Mouse (Mus musculus): ENCODE measurements around the gene Rabgap1l. TPM values are rescaled to one million over a fixed set of nuclear protein-coding genes. Genes with fewer than 3 reads are reported as not detected.

The Rabgap1l gene
- total RNA-seq (2017): 277 TPM in 2 replicates

DNA sequence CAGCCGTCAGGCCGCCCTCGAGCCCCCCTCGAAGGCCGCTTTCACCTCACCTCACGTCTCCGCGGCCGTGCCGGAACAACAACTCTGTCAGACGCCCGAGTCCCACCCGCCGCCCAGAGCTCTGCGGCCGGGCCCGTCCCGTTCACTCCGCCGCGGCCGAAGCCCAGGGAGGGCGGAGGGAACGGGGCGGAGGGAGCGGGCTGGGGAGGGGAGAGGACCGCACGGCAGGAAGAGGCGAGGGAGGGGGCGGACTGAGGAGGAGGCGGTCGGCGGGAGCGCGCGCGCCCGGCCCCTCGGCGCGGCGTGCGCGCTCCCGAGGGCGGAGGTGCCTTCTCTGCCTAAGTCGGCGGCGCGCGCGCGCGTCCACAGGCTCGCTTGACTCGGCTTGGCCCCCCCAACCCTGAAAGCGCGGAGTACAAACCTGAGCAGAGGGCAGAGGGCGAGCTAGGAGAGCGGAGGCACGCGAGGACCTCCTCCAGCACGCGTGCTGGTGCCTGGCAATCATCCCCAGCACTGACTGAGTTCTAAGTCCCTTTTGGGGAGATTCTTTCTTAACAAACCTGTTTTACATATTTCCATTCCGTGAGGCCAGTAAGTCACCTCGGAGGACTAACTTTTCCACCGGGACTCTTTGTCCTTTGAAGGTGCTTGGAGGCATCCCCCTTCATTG lies at the start of gene Rabgap1l:
Gene Rabgap1l (minus strand): TSS at position 526 of the 670 bp plus-strand sequence.
- peak; percentile 82 to 88 for ATAC-seq (replicated peaks in 1 of 2; ENCODE audit: insufficient read depth in 1 of 2, low FRiP score in 2 of 2, low TSS enrichment in 1 of 2, low read depth in 1 of 2, poor library complexity in 2 of 2, severe bottlenecking in 2 of 2)

DNA sequence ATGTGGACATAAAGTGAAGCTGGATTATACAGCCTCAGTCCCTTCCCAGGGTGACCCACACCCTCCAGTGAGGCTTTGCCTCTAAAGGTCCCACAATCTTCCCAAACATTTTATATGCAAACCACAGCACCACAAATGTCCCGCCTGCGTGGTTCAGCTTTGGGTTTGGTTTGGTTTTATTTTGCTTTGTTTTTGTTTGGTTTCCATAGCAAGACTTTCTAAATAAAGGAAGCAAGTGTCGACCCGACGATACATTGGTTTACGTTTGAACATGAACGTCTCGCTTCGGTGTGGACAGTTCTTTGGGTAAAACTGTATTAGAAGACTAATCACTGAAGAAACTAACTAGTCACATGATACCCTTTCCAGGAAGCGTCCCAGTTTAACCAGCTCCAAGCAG lies 49.6 kb upstream of the Rabgap1l start:
- no peak for ATAC-seq (replicated peaks in 1 of 2; ENCODE audit: insufficient read depth in 1 of 2, low FRiP score in 2 of 2, low TSS enrichment in 1 of 2, low read depth in 1 of 2, poor library complexity in 2 of 2, severe bottlenecking in 2 of 2)

DNA sequence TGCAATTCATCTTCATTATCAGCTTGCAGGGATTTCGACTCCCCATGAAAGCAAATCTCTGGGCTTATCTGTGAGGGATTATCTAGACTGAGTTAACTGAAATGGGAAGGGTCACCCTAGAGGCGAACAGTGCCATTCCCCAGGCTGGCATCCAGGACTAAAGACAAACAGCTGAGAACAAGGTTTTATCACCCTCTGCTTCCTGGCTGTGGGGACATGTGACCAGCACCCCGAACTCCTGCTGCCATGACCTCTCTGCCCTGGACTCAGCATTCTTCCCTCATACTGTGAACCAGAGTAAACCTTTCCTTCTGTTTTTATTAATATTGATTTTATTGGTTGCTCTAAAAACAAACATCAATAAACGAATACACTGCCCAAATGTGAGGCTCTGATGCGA lies 47.6 kb upstream of the Rabgap1l start:
- no peak for ATAC-seq (replicated peaks in 1 of 2; ENCODE audit: insufficient read depth in 1 of 2, low FRiP score in 2 of 2, low TSS enrichment in 1 of 2, low read depth in 1 of 2, poor library complexity in 2 of 2, severe bottlenecking in 2 of 2)

DNA sequence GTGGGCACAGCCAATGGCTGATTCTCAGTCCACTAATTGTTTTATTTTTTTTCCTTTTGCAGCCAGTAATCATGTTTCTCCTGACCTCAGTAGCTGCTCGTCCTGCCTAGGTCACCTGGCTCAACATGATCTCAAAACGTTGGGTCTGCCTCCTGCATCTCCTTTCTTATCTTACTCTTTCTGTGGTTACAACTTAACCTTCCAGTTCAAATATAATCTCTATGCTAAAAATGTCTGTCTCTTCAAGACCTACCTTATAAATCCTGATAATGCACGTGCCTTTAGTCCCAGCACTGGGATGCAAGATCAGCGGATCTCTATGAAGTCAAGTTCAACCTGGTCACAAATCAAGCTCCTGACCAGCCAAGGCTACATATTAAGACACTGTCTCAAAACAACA lies 46.1 kb upstream of the Rabgap1l start:
- no peak for ATAC-seq (replicated peaks in 1 of 2; ENCODE audit: insufficient read depth in 1 of 2, low FRiP score in 2 of 2, low TSS enrichment in 1 of 2, low read depth in 1 of 2, poor library complexity in 2 of 2, severe bottlenecking in 2 of 2)

DNA sequence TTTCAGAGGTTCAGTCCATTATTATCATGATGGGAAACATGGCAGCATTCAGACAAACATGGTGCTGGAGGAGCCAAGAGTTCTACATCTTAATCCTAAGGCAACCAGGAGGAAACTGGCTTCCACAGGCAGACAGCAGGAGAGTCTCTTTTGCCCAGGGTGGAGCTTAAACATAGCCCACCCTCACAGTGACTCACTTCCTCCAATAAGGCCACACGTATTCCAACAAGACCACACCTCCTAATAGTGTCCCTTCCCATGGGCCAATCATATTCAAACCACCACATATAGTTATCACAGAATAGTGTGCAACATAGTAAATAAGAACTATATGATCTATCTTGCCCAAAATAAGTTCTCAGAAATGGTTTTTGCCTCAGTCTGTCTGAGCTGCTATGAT lies 41.4 kb upstream of the Rabgap1l start:
- ATAC-seq (replicated peaks in 1 of 2; ENCODE audit: insufficient read depth in 1 of 2, low FRiP score in 2 of 2, low TSS enrichment in 1 of 2, low read depth in 1 of 2, poor library complexity in 2 of 2, severe bottlenecking in 2 of 2): no peak

DNA sequence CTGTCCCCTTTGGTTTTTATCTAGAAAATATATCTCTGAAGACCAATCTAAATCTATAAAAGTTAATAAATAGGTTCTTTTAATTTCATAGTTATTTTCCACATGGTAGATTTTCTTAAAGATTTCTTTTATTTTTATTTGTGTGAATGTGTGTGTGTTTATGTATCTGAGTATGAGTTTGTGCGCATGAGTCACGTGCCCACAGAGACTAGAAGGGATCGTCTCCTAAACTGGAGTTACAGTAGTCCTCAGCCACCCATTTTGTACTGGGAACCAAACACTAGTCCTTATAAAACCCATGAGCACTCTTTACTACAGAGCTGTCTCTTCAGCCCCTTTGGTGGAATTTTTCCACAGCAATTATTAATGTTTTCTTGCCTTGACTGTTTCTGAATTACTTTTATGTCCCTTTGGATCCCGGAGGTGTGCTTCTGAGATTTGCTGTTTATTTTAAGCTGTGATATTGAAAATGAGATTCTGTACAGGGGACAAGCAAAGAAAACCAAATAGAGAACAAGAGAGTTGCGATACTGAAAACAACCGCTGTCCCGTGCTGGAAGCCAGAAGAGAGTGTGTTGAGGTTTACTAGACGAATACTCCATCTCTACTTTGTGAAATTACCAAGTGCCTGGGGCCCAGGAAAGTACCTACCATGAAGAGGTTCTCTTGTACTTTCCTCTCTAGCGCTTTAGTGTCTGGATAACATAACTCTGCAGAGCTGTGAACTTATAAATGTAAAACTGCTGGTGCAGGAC lies 39.4 kb upstream of the Rabgap1l start:
- ATAC-seq (replicated peaks in 1 of 2; ENCODE audit: insufficient read depth in 1 of 2, low FRiP score in 2 of 2, low TSS enrichment in 1 of 2, low read depth in 1 of 2, poor library complexity in 2 of 2, severe bottlenecking in 2 of 2): no peak

DNA sequence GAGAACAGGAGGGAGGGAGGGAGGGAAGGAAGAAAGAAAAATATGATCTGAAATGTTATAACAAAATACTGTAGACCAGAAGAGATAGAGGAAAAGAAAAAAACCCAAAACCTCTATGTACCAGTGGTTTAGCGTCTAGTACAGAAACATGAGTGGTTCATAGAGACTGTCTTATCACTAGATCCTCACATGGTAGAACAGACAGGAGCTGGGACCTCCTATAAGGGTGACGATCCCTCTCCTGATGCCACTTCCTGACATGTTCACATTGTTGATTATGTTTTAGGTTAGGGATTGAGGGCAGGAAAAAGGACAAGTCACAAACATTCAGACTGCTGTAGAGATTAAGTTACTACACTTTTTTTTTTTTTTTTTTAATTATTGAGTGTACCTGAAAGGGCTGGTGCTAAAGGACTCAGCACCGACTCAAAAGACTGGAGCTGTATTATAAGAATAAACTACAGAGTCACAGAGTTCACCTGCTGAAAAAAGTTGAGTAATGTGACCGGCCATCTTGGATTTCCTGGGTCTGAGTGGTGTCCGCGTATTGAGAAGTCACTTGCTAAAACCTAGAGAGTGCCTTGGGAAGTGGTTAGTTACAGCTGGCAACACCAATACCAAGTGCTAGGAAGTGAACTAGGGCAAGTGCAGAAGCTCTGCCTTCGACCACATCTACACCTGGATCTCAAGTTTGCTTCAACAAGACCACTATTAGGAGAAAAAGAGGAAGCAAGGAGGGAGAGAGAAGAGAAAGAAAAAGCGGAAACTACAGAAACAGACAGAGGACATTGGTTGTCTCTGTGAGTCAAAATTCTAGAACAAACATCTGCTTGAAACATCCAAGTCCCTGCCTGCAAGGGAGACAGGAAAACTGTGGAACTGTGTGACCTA lies 37.8 kb upstream of the Rabgap1l start:
- peak; percentile 92 to 95 for ATAC-seq (replicated peaks in 1 of 2; ENCODE audit: insufficient read depth in 1 of 2, low FRiP score in 2 of 2, low TSS enrichment in 1 of 2, low read depth in 1 of 2, poor library complexity in 2 of 2, severe bottlenecking in 2 of 2)

DNA sequence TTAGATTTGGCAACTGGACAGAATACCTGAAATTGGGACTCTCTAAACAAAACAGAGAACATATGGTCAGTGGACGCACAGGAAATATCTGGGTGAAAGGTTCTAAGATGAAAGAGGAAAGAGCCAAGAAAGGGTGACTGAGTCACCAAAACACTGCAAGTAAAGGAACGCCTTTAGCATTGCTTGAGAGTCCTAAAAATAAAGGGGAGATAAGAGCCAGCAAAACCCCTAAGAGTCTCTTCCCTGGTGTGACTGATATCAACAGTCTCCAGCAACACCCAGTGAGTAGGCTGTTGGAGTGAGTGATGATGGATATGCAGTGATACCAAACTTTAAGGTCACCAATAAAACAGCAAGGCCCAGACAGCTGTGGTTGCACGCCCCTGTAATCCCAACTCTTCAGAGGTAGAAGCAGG lies 32.4 kb upstream of the Rabgap1l start:
- peak in 1 of 2 experiments; percentile 32; a peak in 1 of 4 replicates for ATAC-seq (replicated peaks in 1 of 2; ENCODE audit: insufficient read depth in 1 of 2, low FRiP score in 2 of 2, low TSS enrichment in 1 of 2, low read depth in 1 of 2, poor library complexity in 2 of 2, severe bottlenecking in 2 of 2)

DNA sequence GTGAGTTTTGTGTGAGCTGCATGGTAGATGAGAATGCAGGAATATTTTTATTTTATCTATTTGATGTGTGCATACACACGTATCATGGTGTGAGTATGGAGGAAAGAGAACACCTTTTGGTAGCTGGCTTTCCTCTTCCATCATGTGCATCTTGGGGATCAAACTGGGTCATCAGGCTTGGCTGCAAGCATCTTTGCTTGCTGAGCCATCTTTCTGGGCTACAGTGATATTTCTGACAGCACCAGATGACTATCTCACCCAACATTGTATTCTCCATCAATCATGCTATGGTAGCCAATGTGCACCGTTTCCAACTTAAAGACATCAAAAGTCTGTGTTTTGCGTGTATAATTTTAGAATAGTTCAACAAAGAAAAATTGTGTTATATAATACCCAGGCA lies 30.6 kb upstream of the Rabgap1l start:
- no peak for ATAC-seq (replicated peaks in 1 of 2; ENCODE audit: insufficient read depth in 1 of 2, low FRiP score in 2 of 2, low TSS enrichment in 1 of 2, low read depth in 1 of 2, poor library complexity in 2 of 2, severe bottlenecking in 2 of 2)

DNA sequence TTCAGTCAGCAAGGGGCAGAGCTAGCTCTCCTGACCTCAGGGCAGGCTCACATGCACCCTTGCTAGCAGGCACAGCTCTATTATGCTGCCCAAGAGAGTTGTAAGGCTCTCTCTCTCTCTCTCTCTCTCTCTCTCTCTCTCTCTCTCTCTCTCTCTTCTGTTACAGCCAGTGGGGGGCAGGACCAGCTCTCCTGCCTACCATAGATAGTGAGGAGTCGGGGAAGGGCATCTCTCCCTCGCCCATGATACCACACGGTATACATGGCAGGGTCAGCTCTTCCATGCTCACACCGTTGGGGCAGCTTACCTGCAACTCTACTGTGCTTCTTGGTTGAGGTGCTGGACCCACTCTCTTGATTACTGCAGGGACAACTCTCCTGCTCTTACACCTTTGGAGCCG lies 21.2 kb upstream of the Rabgap1l start:
- no peak for ATAC-seq (replicated peaks in 1 of 2; ENCODE audit: insufficient read depth in 1 of 2, low FRiP score in 2 of 2, low TSS enrichment in 1 of 2, low read depth in 1 of 2, poor library complexity in 2 of 2, severe bottlenecking in 2 of 2)

DNA sequence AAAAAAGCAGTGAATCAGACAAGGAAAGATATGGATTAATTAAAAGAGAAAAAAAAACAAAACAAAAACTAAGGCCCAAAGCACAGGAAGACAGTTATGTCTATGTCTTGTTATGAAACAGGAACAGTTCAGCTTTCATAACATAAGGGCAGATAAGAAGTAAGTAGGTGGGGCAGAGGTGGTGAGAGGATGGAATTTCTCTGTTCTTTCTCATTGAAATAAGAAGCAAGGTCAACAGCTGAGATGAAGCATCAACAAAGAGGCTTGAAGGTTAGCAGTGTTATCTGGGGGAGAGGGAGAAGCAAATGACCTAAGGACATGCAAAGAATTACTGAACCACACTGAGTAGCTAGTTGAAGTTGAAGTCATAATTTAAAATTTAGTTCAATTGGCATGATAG lies 19.4 kb upstream of the Rabgap1l start:
- ATAC-seq (replicated peaks in 1 of 2; ENCODE audit: insufficient read depth in 1 of 2, low FRiP score in 2 of 2, low TSS enrichment in 1 of 2, low read depth in 1 of 2, poor library complexity in 2 of 2, severe bottlenecking in 2 of 2): no peak

DNA sequence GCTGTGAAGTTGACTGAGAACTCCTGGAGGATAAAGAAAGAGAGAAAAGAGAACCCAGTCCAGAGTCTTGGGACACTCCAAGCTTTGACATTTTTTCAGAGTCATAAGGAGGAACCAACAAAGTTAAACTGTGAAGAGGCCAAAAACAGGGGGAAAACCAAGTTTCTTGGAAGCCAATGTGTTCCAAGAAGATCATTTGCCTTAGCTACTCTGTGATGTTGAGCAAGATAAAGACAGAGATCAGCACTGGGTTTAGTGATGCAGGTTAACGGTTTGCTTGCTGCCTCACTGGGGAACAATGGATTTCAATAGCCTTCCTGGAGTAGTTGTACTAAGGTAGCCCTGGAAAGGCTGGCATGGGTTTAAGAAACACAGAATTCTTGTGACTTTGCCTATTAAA lies 18.9 kb upstream of the Rabgap1l start:
- ATAC-seq (replicated peaks in 1 of 2; ENCODE audit: insufficient read depth in 1 of 2, low FRiP score in 2 of 2, low TSS enrichment in 1 of 2, low read depth in 1 of 2, poor library complexity in 2 of 2, severe bottlenecking in 2 of 2): no peak

DNA sequence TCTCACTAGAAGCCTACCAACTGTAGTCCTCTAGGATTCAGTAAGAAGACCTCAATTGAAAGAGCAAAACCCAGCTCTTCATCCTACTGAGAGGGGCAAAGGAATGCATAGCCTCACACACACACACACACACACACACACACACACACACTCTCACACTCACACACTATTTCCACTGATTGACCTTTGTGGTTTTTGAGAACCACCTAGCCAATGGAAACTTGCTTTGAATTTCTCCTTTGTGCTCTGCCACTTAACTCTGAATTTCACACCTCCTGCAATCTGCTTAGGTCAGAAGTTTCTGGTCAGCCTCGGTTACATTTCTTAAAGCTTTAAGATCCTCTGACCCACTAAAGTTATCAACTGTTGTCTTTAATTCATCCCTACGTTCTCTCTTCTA lies 12.3 kb upstream of the Rabgap1l start:
- no peak for ATAC-seq (replicated peaks in 1 of 2; ENCODE audit: insufficient read depth in 1 of 2, low FRiP score in 2 of 2, low TSS enrichment in 1 of 2, low read depth in 1 of 2, poor library complexity in 2 of 2, severe bottlenecking in 2 of 2)

DNA sequence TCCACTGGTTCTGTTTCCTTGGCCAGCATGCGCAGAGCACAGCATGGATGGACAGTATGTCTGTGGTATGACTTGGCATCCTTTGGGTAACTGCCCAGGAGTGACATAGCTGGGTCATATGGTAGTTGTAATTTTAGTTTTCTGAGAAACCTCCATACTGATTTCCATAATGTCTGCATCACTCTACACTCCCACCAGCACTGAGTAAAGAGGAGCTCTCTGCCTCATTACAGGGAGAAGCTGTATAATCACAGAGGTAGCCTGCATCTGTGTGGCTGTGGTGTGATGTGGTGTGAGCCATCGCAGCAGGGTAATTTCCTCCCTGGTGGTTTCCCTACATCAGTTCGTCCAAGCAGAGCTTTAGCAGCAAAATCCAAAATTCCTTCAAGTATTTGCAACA lies 7.0 kb upstream of the Rabgap1l start:
- no peak for ATAC-seq (replicated peaks in 1 of 2; ENCODE audit: insufficient read depth in 1 of 2, low FRiP score in 2 of 2, low TSS enrichment in 1 of 2, low read depth in 1 of 2, poor library complexity in 2 of 2, severe bottlenecking in 2 of 2)

DNA sequence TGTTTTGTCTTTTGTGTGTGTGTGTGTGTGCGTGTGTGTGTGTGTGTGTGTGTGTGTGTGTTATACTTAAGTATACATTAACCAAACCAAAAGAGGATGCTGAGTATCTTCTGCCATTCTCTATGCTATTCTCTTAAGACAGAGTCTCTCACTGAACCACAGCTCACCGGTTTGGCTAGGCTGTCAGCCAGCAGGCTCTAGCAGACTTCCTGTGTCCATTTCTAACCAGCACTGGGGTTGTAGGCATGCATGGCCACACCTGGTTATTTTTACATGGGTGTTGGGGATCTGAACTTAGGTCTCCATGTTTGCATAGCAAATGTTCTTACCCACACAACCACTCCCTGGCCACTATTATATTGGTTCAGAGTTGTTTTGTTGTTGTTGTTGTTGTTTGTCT lies 2.0 kb upstream of the Rabgap1l start:
- no peak for ATAC-seq (replicated peaks in 1 of 2; ENCODE audit: insufficient read depth in 1 of 2, low FRiP score in 2 of 2, low TSS enrichment in 1 of 2, low read depth in 1 of 2, poor library complexity in 2 of 2, severe bottlenecking in 2 of 2)

DNA sequence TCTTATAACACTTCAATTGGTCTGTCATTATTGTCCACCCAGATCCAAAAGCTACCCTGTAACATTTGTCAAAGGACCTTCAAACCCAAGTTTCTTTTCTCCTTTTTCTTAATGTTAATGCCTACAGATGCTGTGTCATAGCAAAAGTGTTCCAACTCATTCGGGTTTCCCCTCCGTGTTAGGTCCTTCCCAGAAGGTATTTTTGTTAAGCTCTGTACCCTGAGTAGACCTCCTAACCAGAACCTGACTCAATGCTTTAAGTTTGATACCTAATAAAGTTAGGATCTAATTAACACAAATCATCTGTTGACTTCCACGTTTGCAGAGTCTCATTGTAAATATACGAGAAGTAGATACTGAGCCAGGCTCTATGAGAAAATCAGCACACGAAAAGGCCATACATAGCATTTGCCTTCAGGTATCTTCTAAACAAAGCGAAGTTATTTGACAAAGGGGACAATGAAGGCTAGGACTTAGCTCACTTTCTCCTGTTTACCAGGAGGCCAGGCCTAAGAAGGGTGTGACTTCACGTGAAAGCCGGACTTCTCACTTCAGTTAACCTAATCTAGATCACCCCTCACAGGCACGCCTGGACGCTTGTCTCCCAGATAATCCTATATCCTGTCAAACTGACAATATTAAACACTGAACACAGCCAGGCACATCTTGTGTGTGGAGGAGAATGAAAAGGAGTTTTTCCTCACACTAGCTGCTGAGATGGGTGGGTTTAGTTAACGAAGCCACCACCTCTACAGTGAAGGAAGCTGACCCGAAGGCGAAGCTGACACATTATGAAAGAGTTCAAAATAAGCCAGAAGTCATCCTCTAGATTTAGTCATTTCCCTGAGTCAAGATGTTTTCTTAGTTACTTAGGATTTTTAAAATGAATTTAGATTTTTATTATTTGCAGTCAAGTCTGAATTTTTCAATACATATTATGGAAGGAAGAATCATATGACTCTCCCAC lies 1.1 kb upstream of the Rabgap1l start:
- ATAC-seq (replicated peaks in 1 of 2; ENCODE audit: insufficient read depth in 1 of 2, low FRiP score in 2 of 2, low TSS enrichment in 1 of 2, low read depth in 1 of 2, poor library complexity in 2 of 2, severe bottlenecking in 2 of 2): no peak; a peak in 1 of 4 replicates

DNA sequence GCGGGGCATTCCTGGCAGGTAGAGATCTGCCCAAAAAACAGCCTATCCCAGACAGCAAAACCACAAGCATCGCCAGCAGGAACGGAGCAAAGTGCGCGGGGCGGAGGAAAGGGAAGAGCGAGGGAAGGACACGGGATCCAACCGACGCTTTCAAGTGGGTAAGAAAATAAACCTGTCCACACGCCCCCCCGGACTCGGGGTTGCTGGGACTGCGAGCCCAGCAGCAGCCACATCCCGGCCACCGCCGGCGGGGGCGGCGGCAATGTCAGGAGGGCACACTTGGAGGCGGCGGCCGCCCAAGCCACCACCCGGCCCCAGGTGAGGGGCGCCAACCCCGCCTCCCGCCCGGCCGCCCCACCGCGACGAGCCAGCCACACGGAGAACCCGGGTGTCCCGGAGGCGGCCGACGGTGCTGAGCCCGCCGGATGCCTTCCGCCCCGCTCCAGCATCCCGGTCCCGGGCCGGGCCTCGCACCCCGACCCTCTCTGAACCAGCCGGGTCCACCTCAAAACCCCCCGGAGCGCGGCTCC lies 790 bp downstream of the Rabgap1l start:
- peak in 1 of 2 experiments; percentile 10; a peak in 2 of 4 replicates for ATAC-seq (replicated peaks in 1 of 2; ENCODE audit: insufficient read depth in 1 of 2, low FRiP score in 2 of 2, low TSS enrichment in 1 of 2, low read depth in 1 of 2, poor library complexity in 2 of 2, severe bottlenecking in 2 of 2)
